Mouse (Mus musculus) stomach, embryonic 15.5 days (tissue): ENCODE data around the gene Gm4869. TPM values are rescaled to one million over a fixed set of nuclear protein-coding genes. Genes with fewer than 3 reads are reported as not detected.
"Not testable (repeated sequence)": the region's sequence is repeated elsewhere in the genome, so short reads cannot be mapped to it uniquely, and the experiment has no call there.

Source experiments
- ATAC-seq: fragments of 200-750 bp; cut with Nextera tagmentation; 2 replicates; pipeline ENCODE4 v1.8.0; 2017; ENCODE audit warnings: low read depth, moderate number of reproducible peaks, moderate TSS enrichment; ENCODE audit not compliant: insufficient read depth, low FRiP score
- H3K27ac ChIP-seq: fragments of 300-500 bp; sonication (generic); 2 replicates; pipeline ENCODE4 v1.5.1; 2015; ENCODE audit warnings: mild to moderate bottlenecking, inconsistent platforms
- H3K27me3 ChIP-seq: fragments of 300-500 bp; sonication (generic); replicated peaks from 2 replicates; pipeline ENCODE4 v1.6.1; 2015; ENCODE audit warnings: inconsistent platforms
- H3K36me3 ChIP-seq: fragments of 300-500 bp; sonication (generic); 2 replicates; pipeline ENCODE4 v1.6.1; 2015; ENCODE audit warnings: inconsistent platforms
- H3K4me1 ChIP-seq: fragments of 300-500 bp; sonication (generic); 2 replicates; pipeline ENCODE4 v1.6.1; 2015; ENCODE audit warnings: inconsistent platforms
- H3K4me2 ChIP-seq: fragments of 300-500 bp; sonication (generic); 2 replicates; pipeline ENCODE4 v1.6.1; 2015; ENCODE audit warnings: mild to moderate bottlenecking, inconsistent platforms
- H3K4me3 ChIP-seq: fragments of 300-500 bp; sonication (generic); replicated peaks from 2 replicates; pipeline ENCODE4 v1.5.1; 2015; ENCODE audit warnings: inconsistent platforms
- H3K9ac ChIP-seq: fragments of 300-500 bp; sonication (generic); 2 replicates; pipeline ENCODE4 v1.6.1; 2015; ENCODE audit warnings: inconsistent platforms
- H3K9me3 ChIP-seq: fragments of 300-500 bp; sonication (generic); 2 replicates; pipeline ENCODE4 v1.6.1; 2016; ENCODE audit warnings: inconsistent platforms
- WGBS: fragments of 180-500 bp; shearing (Covaris S2); methylation state at CpG from one replicate; pipeline ENCODE4 v1.1.7; 2015; 5-methylcytosine and 5-hydroxymethylcytosine counted together
- polyA plus RNA-seq: library from polyadenylated mRNA; unstranded; fragments of >200 nt; fragmentation: Nextera tagmentation; extraction: Ambion mirVana; gene quantifications from 2 replicates; pipeline ENCODE4 v1.2.1, GENCODE M21; 2015

Gm4869 gene
- polyA plus RNA-seq, 1 experiment from 2014 or later: not detected

DNA sequence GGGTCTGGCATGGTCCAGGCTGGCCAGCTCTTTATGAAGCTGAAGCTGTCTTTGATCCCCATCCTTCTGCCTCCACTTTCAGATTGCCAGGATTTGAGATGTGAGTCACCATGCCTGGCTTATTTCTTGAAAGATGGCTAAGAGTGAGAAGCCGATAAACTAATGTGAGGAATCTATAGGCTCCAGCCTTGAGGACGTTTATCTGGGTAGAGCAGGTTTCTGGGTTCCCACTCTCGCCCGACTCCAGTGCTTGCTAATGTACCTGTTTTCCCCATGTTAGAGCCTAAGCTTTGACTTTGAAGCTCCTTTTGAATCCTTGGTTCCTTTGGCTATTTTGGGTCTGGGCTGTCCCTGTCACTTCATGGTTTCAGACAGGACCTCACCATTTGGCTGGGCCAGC lies 24.8 kb upstream of the Gm4869 start:
- WGBS: 35% methylated on average over 4 of the region's 4 CpGs
- Histone ChIP-seq H3K9me3 (no peaks in the 10 kb centered on the region), H3K27me3 (no peaks in the 10 kb centered on the region), H3K36me3 (peaks cover 4% of the 10 kb centered on the region; the same call in 1 of the 2 replicates), H3K27ac (no peak overlapping the region), H3K4me2 (peak overlapping the region; percentile 66), H3K9ac (peak overlapping the region; percentile 6; the same call in 1 of the 2 replicates), H3K4me1 (peaks cover 21% of the 10 kb centered on the region), H3K4me3 (peak overlapping the region; percentile 98)
- ATAC-seq: no peak

GRCm38 (mm10) chr5:140425016-140425783 lies 20.2 kb upstream of the Gm4869 start:
- Histone ChIP-seq H3K4me1 (peaks cover 17% of the 10 kb centered on the region), H3K9ac (no peak overlapping the region), H3K36me3 (peaks cover 38% of the 10 kb centered on the region), H3K9me3 (no peaks in the 10 kb centered on the region), H3K4me3 (no peak overlapping the region), H3K27me3 (no peaks in the 10 kb centered on the region), H3K27ac (no peak overlapping the region), H3K4me2 (no peak overlapping the region)
- WGBS: 96% methylated on average over 17 of the region's 17 CpGs
- no peak for ATAC-seq

GRCm38 (mm10) chr5:140439117-140439516 lies 6.3 kb upstream of the Gm4869 start:
- H3K4me3 ChIP-seq, H3K4me2 ChIP-seq, H3K4me1 ChIP-seq, ATAC-seq, H3K27me3 ChIP-seq, H3K9me3 ChIP-seq, H3K27ac ChIP-seq, H3K9ac ChIP-seq: not testable (repeated sequence)
- WGBS: 80% methylated on average over 2 of the region's 6 CpGs
- peaks cover 74% of the 10 kb centered on the region for H3K36me3 ChIP-seq

DNA sequence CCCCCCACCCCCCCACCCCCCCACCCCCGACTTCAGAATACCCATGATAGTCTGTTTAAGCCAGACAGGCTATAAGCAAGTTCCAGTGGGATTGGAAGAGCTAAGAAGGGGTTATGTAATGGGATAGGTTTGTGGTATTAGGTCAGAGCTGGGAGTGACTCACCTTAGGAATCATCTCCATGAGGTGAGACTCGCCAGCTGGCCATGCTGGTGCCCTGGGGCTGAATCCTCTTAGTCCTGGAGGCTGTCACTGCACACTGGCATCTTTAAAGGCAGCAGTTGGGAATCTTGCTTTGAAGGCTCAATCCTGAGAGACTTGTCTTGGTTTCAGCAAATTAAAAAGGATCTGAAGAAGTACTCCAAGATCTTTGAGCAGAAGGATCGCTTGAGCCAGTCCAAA lies 4.0 kb upstream of the Gm4869 start:
- no peak overlapping the region for H3K4me2 ChIP-seq
- H3K9me3 ChIP-seq: no peaks in the 10 kb centered on the region
- WGBS: 92% methylated on average over 3 of the region's 3 CpGs
- peaks cover 59% of the 10 kb centered on the region for H3K36me3 ChIP-seq
- no peak overlapping the region for H3K27ac ChIP-seq
- no peak overlapping the region for H3K9ac ChIP-seq
- no peak for ATAC-seq
- no peak overlapping the region for H3K4me3 ChIP-seq
- H3K4me1 ChIP-seq: 0 out of 2 replicates have a peak, but pooled peaks cover 8% of the 10 kb centered on the region
- H3K27me3 ChIP-seq: no peaks in the 10 kb centered on the region

- WGBS: 73% methylated on average over 4 of the region's 4 CpGs
- no peaks in the 10 kb centered on the region for H3K9me3 ChIP-seq
- no peak overlapping the region for H3K4me3 ChIP-seq
- ATAC-seq: peak; percentile 80
- no peaks in the 10 kb centered on the region for H3K27me3 ChIP-seq
- no peak overlapping the region for H3K9ac ChIP-seq
- H3K27ac ChIP-seq: no peak overlapping the region; the same call in 1 of the 2 replicates
- peaks cover 39% of the 10 kb centered on the region for H3K36me3 ChIP-seq
- no peak overlapping the region for H3K4me2 ChIP-seq
- H3K4me1 ChIP-seq: 0 out of 2 replicates have a peak, but pooled peaks cover 8% of the 10 kb centered on the region
Measured at GRCm38 (mm10) chr5:140444012-140444411, 1.4 kb upstream of the Gm4869 start.

GRCm38 (mm10) chr5:140446054-140446453 lies 609 bp downstream of the Gm4869 start:
- no peaks in the 10 kb centered on the region for H3K27me3 ChIP-seq
- H3K27ac ChIP-seq: no peak overlapping the region
- H3K9ac ChIP-seq: no peak overlapping the region
- 77% methylated on average over 7 of the region's 7 CpGs for WGBS
- no peak overlapping the region for H3K4me3 ChIP-seq
- 0 out of 2 replicates have a peak, but pooled peaks cover 8% of the 10 kb centered on the region for H3K4me1 ChIP-seq
- H3K36me3 ChIP-seq: peaks cover 23% of the 10 kb centered on the region
- no peak overlapping the region for H3K4me2 ChIP-seq
- ATAC-seq: no peak
- no peaks in the 10 kb centered on the region for H3K9me3 ChIP-seq

DNA sequence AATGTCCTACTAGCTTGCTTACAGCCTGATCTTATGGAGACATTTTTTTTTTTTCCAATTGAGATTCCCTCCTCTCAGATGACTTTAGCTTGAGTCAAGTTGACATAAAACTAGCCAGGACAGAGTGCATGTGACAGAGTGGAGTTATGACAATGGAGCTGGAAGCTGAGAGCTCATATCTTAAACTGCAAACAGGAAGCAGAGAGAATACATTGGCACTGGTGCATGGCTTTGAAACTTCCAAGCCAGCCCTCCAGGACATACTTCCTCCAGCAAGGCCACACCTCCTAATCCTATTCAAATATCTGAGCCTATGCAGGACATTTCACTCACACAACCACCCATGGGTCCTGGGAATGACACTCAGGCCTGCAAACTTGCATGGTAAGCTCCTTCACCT lies 9.0 kb downstream of the Gm4869 start:
- Histone ChIP-seq H3K4me2 (no peak overlapping the region), H3K36me3 (no peaks in the 10 kb centered on the region), H3K27me3 (no peaks in the 10 kb centered on the region), H3K27ac (no peak overlapping the region), H3K4me1 (no peaks in the 10 kb centered on the region), H3K4me3 (no peak overlapping the region), H3K9ac (no peak overlapping the region), H3K9me3 (no peaks in the 10 kb centered on the region)
- no peak for ATAC-seq

DNA sequence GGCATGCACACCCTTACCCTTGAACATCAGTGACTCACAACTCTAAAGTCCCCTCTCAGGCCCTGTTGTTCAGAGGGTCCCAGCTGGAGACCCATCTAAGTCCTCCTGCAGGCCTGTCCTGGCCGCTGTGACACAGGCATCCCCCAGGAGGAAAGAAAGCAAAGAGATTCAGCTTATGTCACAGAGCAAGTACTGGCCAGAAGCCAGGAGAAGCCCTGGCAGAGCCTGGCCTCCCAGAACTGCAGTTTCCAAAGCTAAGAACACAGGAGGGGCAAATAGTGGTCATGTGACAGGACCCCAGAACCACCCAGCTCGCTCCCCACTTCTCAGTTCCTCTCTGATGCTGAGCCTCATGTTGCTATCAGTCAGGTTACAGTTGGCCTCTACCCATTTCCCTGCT lies 10.0 kb downstream of the Gm4869 start:
- Histone ChIP-seq H3K9ac (no peak overlapping the region), H3K27me3 (no peaks in the 10 kb centered on the region), H3K4me3 (no peak overlapping the region), H3K27ac (no peak overlapping the region), H3K36me3 (no peaks in the 10 kb centered on the region), H3K4me2 (no peak overlapping the region), H3K9me3 (no peaks in the 10 kb centered on the region), H3K4me1 (no peaks in the 10 kb centered on the region)
- 69% methylated on average over 2 of the region's 2 CpGs for WGBS
- ATAC-seq: no peak

- H3K4me1 ChIP-seq: 0 out of 2 replicates have a peak, but pooled peaks cover 2% of the 10 kb centered on the region
- no peaks in the 10 kb centered on the region for H3K27me3 ChIP-seq
- H3K4me3 ChIP-seq: no peak overlapping the region
- H3K27ac ChIP-seq: no peak overlapping the region
- no peak overlapping the region for H3K9ac ChIP-seq
- no peaks in the 10 kb centered on the region for H3K9me3 ChIP-seq
- 77% methylated on average over 3 of the region's 3 CpGs for WGBS
- no peak overlapping the region for H3K4me2 ChIP-seq
- no peaks in the 10 kb centered on the region for H3K36me3 ChIP-seq
- no peak for ATAC-seq
Measured at GRCm38 (mm10) chr5:140461476-140461875, 16.0 kb downstream of the Gm4869 start.

GRCm38 (mm10) chr5:140463151-140463550 lies 17.7 kb downstream of the Gm4869 start:
- WGBS: 87% methylated on average over 2 of the region's 2 CpGs
- not testable (repeated sequence) for H3K9ac ChIP-seq, H3K27me3 ChIP-seq, H3K4me2 ChIP-seq, H3K9me3 ChIP-seq, H3K4me3 ChIP-seq, H3K36me3 ChIP-seq, H3K27ac ChIP-seq, H3K4me1 ChIP-seq, ATAC-seq

DNA sequence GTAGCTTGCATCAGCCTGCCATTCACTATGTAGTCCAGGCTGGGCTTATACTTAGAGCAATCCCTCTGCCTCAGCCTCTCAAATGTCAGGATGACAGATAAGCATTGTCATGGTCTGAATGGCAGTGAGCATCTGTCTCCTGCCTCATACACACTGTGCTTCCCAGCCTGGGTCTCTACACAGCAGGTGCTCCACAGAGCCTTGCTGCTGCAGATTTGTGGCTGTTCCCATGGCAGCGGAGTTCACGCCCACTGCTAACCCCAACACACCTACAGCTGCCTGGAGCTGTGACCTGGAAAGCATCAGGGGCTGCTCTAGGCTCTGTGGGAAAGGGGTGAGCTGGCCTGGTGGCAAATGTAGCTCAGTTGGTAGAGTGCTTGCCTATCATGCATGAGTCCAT lies 19.5 kb downstream of the Gm4869 start:
- Histone ChIP-seq H3K27me3 (no peaks in the 10 kb centered on the region), H3K9ac (no peak overlapping the region), H3K4me2 (no peak overlapping the region), H3K4me3 (no peak overlapping the region), H3K4me1 (0 out of 2 replicates have a peak, but pooled peaks cover 2% of the 10 kb centered on the region), H3K36me3 (no peaks in the 10 kb centered on the region), H3K9me3 (no peaks in the 10 kb centered on the region), H3K27ac (no peak overlapping the region)
- no peak for ATAC-seq
- 81% methylated on average over 2 of the region's 2 CpGs for WGBS

DNA sequence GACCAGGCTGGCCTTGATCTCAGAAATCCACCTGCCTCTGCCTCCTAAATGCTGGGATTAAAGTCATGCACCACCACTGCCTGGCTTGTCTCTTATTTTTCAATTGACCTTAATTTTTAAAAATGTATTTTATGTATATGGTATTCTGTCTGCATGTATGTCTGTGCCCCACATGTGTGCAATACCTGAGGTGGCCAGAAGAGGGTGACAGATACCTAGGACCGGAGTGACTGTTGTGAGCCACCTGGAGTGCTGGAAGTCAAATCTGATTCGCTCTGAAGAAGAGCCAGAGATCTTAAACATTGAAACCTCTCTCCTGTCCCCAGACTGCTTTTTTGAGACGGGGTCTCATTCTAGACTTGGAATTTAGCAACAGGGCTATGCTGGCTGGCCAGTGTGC lies 26.9 kb downstream of the Gm4869 start:
- Histone ChIP-seq H3K36me3 (no peaks in the 10 kb centered on the region), H3K4me3 (no peak overlapping the region), H3K27me3 (no peaks in the 10 kb centered on the region), H3K4me1 (no peaks in the 10 kb centered on the region), H3K4me2 (no peak overlapping the region), H3K9me3 (no peaks in the 10 kb centered on the region), H3K27ac (no peak overlapping the region), H3K9ac (no peak overlapping the region)
- WGBS: 70% methylated on average over 3 of the region's 3 CpGs
- ATAC-seq: no peak
